Mouse (Mus musculus): ENCODE measurements around the gene Cds2. TPM values are rescaled to one million over a fixed set of nuclear protein-coding genes. Genes with fewer than 3 reads are reported as not detected.

Cds2 gene
- total and polyA plus RNA-seq, 2 experiments from 2014 or later: 22.6 to 61.5 TPM

DNA sequence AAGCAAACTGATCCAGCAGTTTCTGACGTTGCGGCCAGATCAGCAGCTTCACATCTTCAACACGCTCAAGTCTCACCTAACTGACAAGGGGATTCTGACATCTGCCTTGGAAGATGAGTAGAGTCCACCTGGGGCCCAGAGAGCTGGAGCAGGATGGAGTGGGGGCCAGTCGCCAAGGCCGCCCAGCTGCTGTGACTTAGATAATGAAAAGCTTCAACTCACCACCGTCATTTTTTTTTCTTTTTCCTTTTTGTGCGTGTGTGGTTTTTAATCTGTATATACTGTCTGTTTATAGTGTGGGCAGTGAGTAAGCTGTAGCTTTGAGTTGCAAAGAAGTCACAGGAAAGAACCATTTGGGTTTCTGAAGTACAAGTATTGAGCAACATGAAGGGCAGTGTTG is 42.2 kb downstream of the Cds2 start:
- H3K9me3 ChIP-seq (replicated peaks; ENCODE audit: control insufficient read depth, low read length): no peaks in the 10 kb centered on the region
- no peak overlapping the region for H3K4me3 ChIP-seq (ENCODE audit: low read depth, low read length)
- no peak for DNase-seq (ENCODE audit: low spot score)
- H3K27me3 ChIP-seq (ENCODE audit: control insufficient read depth, insufficient read depth, low read length): no peaks in the 10 kb centered on the region
- no peaks in the 10 kb centered on the region for H3K4me1 ChIP-seq (ENCODE audit: control insufficient read depth, insufficient read depth)
- H3K4me2 ChIP-seq (ENCODE audit: low read depth, low read length): no peak overlapping the region
- ATAC-seq (ENCODE audit: insufficient read depth, low read depth): no peak
- no peak overlapping the region for H3K9ac ChIP-seq (replicated peaks; ENCODE audit: low read depth, low read length)
- no peak overlapping the region for H3K27ac ChIP-seq (ENCODE audit: low read depth)
- peaks cover 84% of the 10 kb centered on the region for H3K36me3 ChIP-seq (replicated peaks; ENCODE audit: control insufficient read depth, insufficient read depth, low read length)
- WGBS: 83% methylated on average over 7 of the region's 7 CpGs
- TF ChIP-seq CTCF (IDR thresholded peaks at IDR 0.05; ENCODE audit: low read depth) (no peak), EP300 (IDR thresholded peaks at IDR 0.05; ENCODE audit: low read depth) (no peak)

DNA sequence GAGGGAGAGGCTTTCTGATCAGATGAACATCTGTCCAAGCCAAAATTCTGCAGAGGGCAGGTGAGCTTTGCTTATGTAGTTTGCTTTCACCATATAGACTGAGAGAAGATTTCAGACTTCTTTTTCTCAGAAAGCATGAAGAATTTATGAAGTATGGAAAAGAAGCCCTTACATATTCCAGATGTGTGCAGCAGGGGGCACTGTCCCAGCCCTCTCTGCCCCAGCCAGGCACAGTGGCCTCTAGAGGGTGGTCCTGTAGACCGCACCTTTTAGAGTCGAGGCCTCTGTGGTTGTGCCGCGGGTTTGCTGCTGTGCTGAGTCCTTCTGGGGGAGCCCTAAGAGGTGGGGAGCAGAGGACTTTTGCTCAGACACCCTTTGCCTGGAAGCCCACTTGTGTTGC is 43.0 kb downstream of the Cds2 start:
- DNase-seq (ENCODE audit: low spot score) (no peak), ATAC-seq (ENCODE audit: insufficient read depth, low read depth) (0 out of 2 replicates have a peak, but pooled peaks have one; percentile 16)
- Histone ChIP-seq H3K4me3 (ENCODE audit: low read depth, low read length) (no peak overlapping the region), H3K27ac (ENCODE audit: low read depth) (no peak overlapping the region), H3K4me2 (ENCODE audit: low read depth, low read length) (no peak overlapping the region), H3K27me3 (ENCODE audit: control insufficient read depth, insufficient read depth, low read length) (no peaks in the 10 kb centered on the region), H3K9ac (replicated peaks; ENCODE audit: low read depth, low read length) (no peak overlapping the region), H3K4me1 (ENCODE audit: control insufficient read depth, insufficient read depth) (no peaks in the 10 kb centered on the region), H3K9me3 (replicated peaks; ENCODE audit: control insufficient read depth, low read length) (no peaks in the 10 kb centered on the region), H3K36me3 (replicated peaks; ENCODE audit: control insufficient read depth, insufficient read depth, low read length) (peaks cover 78% of the 10 kb centered on the region)
- TF ChIP-seq CTCF (IDR thresholded peaks at IDR 0.05; ENCODE audit: low read depth): peak; percentile 67
- TF ChIP-seq EP300 (IDR thresholded peaks at IDR 0.05; ENCODE audit: low read depth): no peak
- WGBS: 49% methylated on average over 4 of the region's 4 CpGs

DNA sequence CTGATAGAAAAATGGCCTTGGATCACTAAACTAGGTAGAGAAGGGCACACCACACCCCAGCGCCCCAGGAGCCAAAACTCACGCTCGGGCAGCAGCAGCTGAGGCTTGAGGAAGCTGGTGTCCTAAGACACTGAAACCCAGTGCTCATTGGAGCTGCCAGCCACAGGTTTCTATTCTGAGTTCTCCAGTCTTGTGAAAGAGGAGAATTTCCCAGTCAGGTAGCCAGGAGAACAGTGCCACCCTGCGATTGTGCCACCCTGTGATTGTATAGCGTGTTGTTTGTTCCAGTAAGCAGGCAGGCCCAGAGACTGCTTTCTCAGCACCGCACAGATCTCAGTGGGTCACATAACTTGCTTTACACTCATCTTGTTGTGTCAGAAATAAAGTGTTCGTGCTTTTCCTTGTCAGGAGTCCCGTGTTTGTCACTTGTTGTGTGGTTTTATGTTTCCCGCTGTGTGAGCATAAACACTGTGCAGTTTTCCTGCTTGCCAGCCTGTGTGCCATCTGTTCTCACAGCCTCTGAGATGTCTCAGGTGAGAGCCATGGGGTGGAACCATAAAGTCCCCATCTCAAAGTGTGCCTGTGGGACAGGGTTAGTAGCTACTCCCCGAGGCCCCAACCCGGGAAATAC is 44.4 kb downstream of the Cds2 start:
- ATAC-seq (ENCODE audit: insufficient read depth, low read depth) (no peak), DNase-seq (ENCODE audit: low spot score) (no peak)
- WGBS: 92% methylated on average over 11 of the region's 11 CpGs
- Histone ChIP-seq H3K9ac (replicated peaks; ENCODE audit: low read depth, low read length) (no peak overlapping the region), H3K4me2 (ENCODE audit: low read depth, low read length) (no peak overlapping the region), H3K4me3 (ENCODE audit: low read depth, low read length) (no peak overlapping the region), H3K27ac (ENCODE audit: low read depth) (no peak overlapping the region), H3K27me3 (ENCODE audit: control insufficient read depth, insufficient read depth, low read length) (no peaks in the 10 kb centered on the region), H3K4me1 (ENCODE audit: control insufficient read depth, insufficient read depth) (no peaks in the 10 kb centered on the region), H3K36me3 (replicated peaks; ENCODE audit: control insufficient read depth, insufficient read depth, low read length) (peaks cover 69% of the 10 kb centered on the region), H3K9me3 (replicated peaks; ENCODE audit: control insufficient read depth, low read length) (no peaks in the 10 kb centered on the region)
- TF ChIP-seq CTCF (IDR thresholded peaks at IDR 0.05; ENCODE audit: low read depth) (no peak), EP300 (IDR thresholded peaks at IDR 0.05; ENCODE audit: low read depth) (no peak)

DNA sequence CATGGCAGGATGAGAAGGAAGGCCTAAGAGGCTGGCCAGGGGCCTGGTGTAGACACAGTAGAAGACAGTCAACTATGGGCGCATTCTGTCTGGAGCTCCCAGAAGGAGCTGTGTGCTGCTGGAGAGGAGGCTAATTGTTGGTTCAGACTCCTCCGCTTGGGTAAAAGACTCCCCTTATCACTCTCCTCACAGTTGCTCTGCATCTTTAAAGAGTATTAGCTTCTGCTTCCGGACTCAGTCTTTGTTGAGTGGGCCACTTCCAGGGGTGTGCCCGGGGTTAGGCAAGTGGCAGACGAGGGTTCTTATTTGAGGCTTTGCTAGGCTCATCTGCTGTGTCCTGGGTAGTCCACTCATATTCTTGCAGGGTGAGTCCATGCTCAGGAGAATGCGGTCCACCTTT is 45.9 kb downstream of the Cds2 start:
- no peaks in the 10 kb centered on the region for H3K4me1 ChIP-seq (ENCODE audit: control insufficient read depth, insufficient read depth)
- H3K27ac ChIP-seq (ENCODE audit: low read depth): no peak overlapping the region
- no peak overlapping the region for H3K9ac ChIP-seq (replicated peaks; ENCODE audit: low read depth, low read length)
- H3K9me3 ChIP-seq (replicated peaks; ENCODE audit: control insufficient read depth, low read length): no peaks in the 10 kb centered on the region
- TF ChIP-seq CTCF (IDR thresholded peaks at IDR 0.05; ENCODE audit: low read depth) (no peak), EP300 (IDR thresholded peaks at IDR 0.05; ENCODE audit: low read depth) (no peak)
- WGBS: 90% methylated on average over 6 of the region's 6 CpGs
- no peak overlapping the region for H3K4me2 ChIP-seq (ENCODE audit: low read depth, low read length)
- H3K27me3 ChIP-seq (ENCODE audit: control insufficient read depth, insufficient read depth, low read length): no peaks in the 10 kb centered on the region
- H3K36me3 ChIP-seq (replicated peaks; ENCODE audit: control insufficient read depth, insufficient read depth, low read length): peaks cover 56% of the 10 kb centered on the region
- DNase-seq (ENCODE audit: low spot score) (no peak), ATAC-seq (ENCODE audit: insufficient read depth, low read depth) (no peak)
- H3K4me3 ChIP-seq (ENCODE audit: low read depth, low read length): no peak overlapping the region

DNA sequence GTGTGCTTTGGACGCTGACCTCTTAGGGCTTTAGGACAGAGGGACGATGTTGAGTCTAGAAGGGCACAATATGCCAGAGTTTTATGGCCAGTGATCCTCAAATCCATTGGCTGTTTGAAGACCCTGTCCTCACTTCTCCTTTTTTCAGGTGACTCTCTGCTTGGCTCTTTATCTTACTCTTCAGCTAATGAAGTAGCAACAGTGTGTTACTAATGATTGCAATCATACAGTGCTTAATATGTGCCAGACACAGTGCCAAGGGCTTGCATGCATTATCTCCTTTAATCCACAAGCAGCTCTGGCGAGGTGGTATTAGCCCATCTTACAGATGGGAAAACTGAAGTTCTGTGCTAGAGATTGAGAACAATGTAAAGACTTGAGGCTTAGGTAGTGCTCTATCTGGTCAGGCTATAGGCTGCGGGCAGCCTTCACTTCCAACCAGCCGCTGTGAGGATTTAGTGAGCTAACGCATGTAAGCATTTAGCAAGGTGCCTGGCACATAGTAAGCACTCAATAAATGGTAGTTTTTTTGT is 46.5 kb downstream of the Cds2 start:
- Histone ChIP-seq H3K36me3 (replicated peaks; ENCODE audit: control insufficient read depth, insufficient read depth, low read length) (peaks cover 50% of the 10 kb centered on the region), H3K27ac (ENCODE audit: low read depth) (no peak overlapping the region), H3K9ac (replicated peaks; ENCODE audit: low read depth, low read length) (no peak overlapping the region), H3K4me1 (ENCODE audit: control insufficient read depth, insufficient read depth) (no peaks in the 10 kb centered on the region), H3K4me2 (ENCODE audit: low read depth, low read length) (no peak overlapping the region), H3K27me3 (ENCODE audit: control insufficient read depth, insufficient read depth, low read length) (no peaks in the 10 kb centered on the region), H3K4me3 (ENCODE audit: low read depth, low read length) (no peak overlapping the region), H3K9me3 (replicated peaks; ENCODE audit: control insufficient read depth, low read length) (no peaks in the 10 kb centered on the region)
- 95% methylated on average over 6 of the region's 6 CpGs for WGBS
- DNase-seq (ENCODE audit: low spot score) (no peak), ATAC-seq (ENCODE audit: insufficient read depth, low read depth) (no peak)
- TF ChIP-seq CTCF (IDR thresholded peaks at IDR 0.05; ENCODE audit: low read depth) (no peak), EP300 (IDR thresholded peaks at IDR 0.05; ENCODE audit: low read depth) (no peak)

DNA sequence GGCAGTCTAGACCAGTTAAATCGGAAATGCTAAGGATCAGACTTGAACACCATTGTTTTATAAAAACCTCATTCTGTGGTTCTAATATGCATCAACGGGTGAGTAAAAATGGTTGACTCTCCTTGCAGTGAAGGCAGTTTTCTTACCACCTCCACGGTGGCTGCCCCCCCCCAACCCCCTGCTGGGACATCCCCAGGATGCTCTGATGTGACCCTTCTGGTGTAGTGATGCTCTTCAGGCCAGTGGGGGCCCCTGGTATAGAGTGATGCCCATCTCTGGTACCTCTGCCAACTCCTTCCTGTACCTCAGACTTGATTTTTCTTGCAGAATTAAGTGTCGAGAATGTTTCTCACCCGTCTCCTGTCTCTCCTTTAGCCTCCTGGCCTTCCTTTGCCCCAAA is 49.7 kb downstream of the Cds2 start:
- Histone ChIP-seq H3K4me2 (ENCODE audit: low read depth, low read length) (no peak overlapping the region), H3K27me3 (ENCODE audit: control insufficient read depth, insufficient read depth, low read length) (no peaks in the 10 kb centered on the region), H3K4me1 (ENCODE audit: control insufficient read depth, insufficient read depth) (no peaks in the 10 kb centered on the region), H3K27ac (ENCODE audit: low read depth) (no peak overlapping the region), H3K36me3 (replicated peaks; ENCODE audit: control insufficient read depth, insufficient read depth, low read length) (peaks cover 25% of the 10 kb centered on the region), H3K9ac (replicated peaks; ENCODE audit: low read depth, low read length) (no peak overlapping the region), H3K4me3 (ENCODE audit: low read depth, low read length) (no peak overlapping the region), H3K9me3 (replicated peaks; ENCODE audit: control insufficient read depth, low read length) (no peaks in the 10 kb centered on the region)
- DNase-seq (ENCODE audit: low spot score): no peak
- WGBS: 86% methylated on average over 5 of the region's 5 CpGs
- TF ChIP-seq EP300 (IDR thresholded peaks at IDR 0.05; ENCODE audit: low read depth) (no peak), CTCF (IDR thresholded peaks at IDR 0.05; ENCODE audit: low read depth) (no peak)
- ATAC-seq (ENCODE audit: insufficient read depth, low read depth): no peak

Measured in heart, postnatal 0 days (tissue).